Mouse (Mus musculus): ENCODE measurements around the gene Nav2. TPM values are rescaled to one million over a fixed set of nuclear protein-coding genes. Genes with fewer than 3 reads are reported as not detected.

Gene Nav2
- total RNA-seq, 2 experiments from 2014 or later: 53.0 to 60.1 TPM

GRCm38 (mm10) chr7:49078930-49079329 is 170.4 kb downstream of the Nav2 start:
- DNase-seq (ENCODE audit: low spot score): no peak
- intact Hi-C loops (cut with DNase I): loop anchor here (5.0 kb wide), 1 partner anchor 48 kb away; no protein-coding TSS in a partner anchor

- no peak for DNase-seq (ENCODE audit: low spot score)
- intact Hi-C loops (cut with DNase I): no loop called here
Observed at GRCm38 (mm10) chr7:49082585-49083165, 174.2 kb downstream of the Nav2 start.

GRCm38 (mm10) chr7:49084768-49085167 is 176.3 kb downstream of the Nav2 start:
- intact Hi-C loops (cut with DNase I): no loop called here
- DNase-seq (ENCODE audit: low spot score): no peak

- DNase-seq (ENCODE audit: low spot score): no peak
- intact Hi-C loops (cut with DNase I): no loop called here
Observed at GRCm38 (mm10) chr7:49085759-49086158, 177.2 kb downstream of the Nav2 start.

- no peak for DNase-seq (ENCODE audit: low spot score)
- intact Hi-C loops (cut with DNase I): no loop called here
Observed at GRCm38 (mm10) chr7:49087154-49087553, 178.6 kb downstream of the Nav2 start.

GRCm38 (mm10) chr7:49088198-49088912 is 179.8 kb downstream of the Nav2 start:
- intact Hi-C loops (cut with DNase I): no loop called here
- no peak for DNase-seq (ENCODE audit: low spot score)

- no peak for DNase-seq (ENCODE audit: low spot score)
- intact Hi-C loops (cut with DNase I): loop anchor here (2.0 kb wide), 1 partner anchor 25 kb away; no protein-coding TSS in a partner anchor
Observed at GRCm38 (mm10) chr7:49091371-49091770, 182.9 kb downstream of the Nav2 start.

- no peak for DNase-seq (ENCODE audit: low spot score)
- intact Hi-C loops (cut with DNase I): loop anchor here (2.0 kb wide), 1 partner anchor 25 kb away; no protein-coding TSS in a partner anchor
Observed at GRCm38 (mm10) chr7:49091921-49092320, 183.4 kb downstream of the Nav2 start.

GRCm38 (mm10) chr7:49093596-49093995 is 185.1 kb downstream of the Nav2 start:
- DNase-seq (ENCODE audit: low spot score): no peak
- intact Hi-C loops (cut with DNase I): no loop called here

GRCm38 (mm10) chr7:49094531-49094930 is 186.0 kb downstream of the Nav2 start:
- intact Hi-C loops (cut with DNase I): no loop called here
- DNase-seq (ENCODE audit: low spot score): no peak

GRCm38 (mm10) chr7:49101291-49101690 is 192.8 kb downstream of the Nav2 start:
- intact Hi-C loops (cut with DNase I): no loop called here
- DNase-seq (ENCODE audit: low spot score): no peak

GRCm38 (mm10) chr7:49102223-49102622 is 193.7 kb downstream of the Nav2 start:
- no peak for DNase-seq (ENCODE audit: low spot score)
- intact Hi-C loops (cut with DNase I): no loop called here

- intact Hi-C loops (cut with DNase I): no loop called here
- no peak for DNase-seq (ENCODE audit: low spot score)
Observed at GRCm38 (mm10) chr7:49104376-49104775, 195.9 kb downstream of the Nav2 start.

- DNase-seq (ENCODE audit: low spot score): no peak
- intact Hi-C loops (cut with DNase I): no loop called here
Observed at GRCm38 (mm10) chr7:49104793-49105192, 196.3 kb downstream of the Nav2 start.

- intact Hi-C loops (cut with DNase I): no loop called here
- DNase-seq (ENCODE audit: low spot score): no peak
Observed at GRCm38 (mm10) chr7:49105501-49105900, 197.0 kb downstream of the Nav2 start.

- DNase-seq (ENCODE audit: low spot score): no peak
- intact Hi-C loops (cut with DNase I): no loop called here
Observed at GRCm38 (mm10) chr7:49108076-49108475, 199.6 kb downstream of the Nav2 start.

GRCm38 (mm10) chr7:49119016-49119415 is 210.5 kb downstream of the Nav2 start:
- intact Hi-C loops (cut with DNase I): no loop called here
- DNase-seq (ENCODE audit: low spot score): no peak

- intact Hi-C loops (cut with DNase I): loop anchor here (1.0 to 5.0 kb wide), 3 partner anchors 189 to 371 kb away; no protein-coding TSS in a partner anchor
- DNase-seq (ENCODE audit: low spot score): no peak
Observed at GRCm38 (mm10) chr7:49119794-49120487, 211.4 kb downstream of the Nav2 start.

GRCm38 (mm10) chr7:49120488-49120864 is 212.0 kb downstream of the Nav2 start:
- DNase-seq (ENCODE audit: low spot score): no peak
- intact Hi-C loops (cut with DNase I): loop anchor here (1.0 to 5.0 kb wide), 3 partner anchors 190 to 371 kb away; no protein-coding TSS in a partner anchor

GRCm38 (mm10) chr7:49120935-49121691 is 212.6 kb downstream of the Nav2 start:
- intact Hi-C loops (cut with DNase I): loop anchor here (1.0 to 5.0 kb wide), 4 partner anchors 190 to 372 kb away; no protein-coding TSS in a partner anchor
- DNase-seq (ENCODE audit: low spot score): peak; percentile 41
